Mouse (Mus musculus): Measurements from ENCODE around the gene Lrrc8d.

The Lrrc8d gene

DNA sequence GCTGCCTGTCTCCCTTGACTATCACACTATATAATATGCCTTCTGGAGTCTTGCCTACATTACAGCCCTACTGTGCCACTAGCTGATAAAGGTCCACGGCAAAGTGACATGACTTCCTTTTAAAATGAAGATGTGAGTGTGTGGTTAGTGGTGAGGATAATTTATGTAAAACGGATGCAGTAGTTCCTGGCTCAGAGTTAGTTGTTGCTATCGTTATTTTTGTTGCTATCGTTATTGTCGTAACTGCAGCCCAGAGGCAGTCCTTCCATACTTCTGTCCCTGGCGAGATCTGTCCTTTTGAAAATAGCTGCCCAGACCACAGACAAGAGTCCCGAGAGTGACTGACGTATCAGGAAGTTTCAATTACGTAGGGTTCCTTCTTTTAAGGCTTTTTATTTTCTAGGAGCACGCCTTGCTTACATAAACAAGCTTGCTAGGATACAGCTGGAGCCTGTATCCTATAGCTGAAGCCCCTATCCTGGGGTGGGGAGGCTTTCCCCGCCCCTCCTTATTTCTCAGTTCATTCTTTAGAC is 18.4 kb downstream of the Lrrc8d start:
- DNase-seq: no peak

DNA sequence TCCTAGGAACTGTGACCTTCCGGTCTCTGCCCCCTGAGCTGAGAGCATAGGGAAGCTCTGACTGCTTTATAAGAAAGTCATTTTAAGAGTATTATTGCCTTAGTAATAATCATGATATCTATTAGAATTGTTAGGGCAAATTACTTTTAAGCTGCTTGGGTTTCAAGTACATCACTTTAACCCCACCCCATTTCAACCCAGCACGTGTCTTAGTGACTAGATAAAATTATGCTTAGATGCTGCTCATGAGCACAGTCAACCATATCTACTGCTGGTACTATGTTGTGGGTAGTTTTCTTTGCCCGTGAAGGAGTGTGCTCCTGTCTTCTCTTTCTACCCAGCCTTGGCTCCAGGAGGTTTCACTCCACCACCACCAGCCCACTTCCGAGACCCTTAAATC is 21.5 kb downstream of the Lrrc8d start:
- DNase-seq: no peak

DNA sequence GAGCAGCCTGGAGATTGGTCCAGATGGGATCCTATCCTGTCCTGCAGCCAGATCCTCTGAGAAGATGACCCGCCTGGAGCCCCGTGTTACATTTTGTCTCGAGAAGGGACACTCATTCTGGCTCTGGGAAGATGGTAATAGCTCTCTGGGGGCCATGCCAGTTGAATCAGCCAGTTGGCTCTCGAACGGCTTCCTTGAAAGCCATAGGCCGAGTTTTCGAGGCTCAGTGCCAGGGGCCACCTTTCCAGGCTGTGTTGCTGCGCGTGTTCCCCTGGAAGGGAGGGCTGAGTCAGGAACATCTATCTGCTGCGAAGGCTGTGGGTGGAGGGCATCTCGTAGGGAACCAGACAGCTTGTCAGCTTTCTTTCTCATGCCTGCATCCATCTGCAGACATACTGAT is 23.0 kb downstream of the Lrrc8d start:
- no peak for DNase-seq

DNA sequence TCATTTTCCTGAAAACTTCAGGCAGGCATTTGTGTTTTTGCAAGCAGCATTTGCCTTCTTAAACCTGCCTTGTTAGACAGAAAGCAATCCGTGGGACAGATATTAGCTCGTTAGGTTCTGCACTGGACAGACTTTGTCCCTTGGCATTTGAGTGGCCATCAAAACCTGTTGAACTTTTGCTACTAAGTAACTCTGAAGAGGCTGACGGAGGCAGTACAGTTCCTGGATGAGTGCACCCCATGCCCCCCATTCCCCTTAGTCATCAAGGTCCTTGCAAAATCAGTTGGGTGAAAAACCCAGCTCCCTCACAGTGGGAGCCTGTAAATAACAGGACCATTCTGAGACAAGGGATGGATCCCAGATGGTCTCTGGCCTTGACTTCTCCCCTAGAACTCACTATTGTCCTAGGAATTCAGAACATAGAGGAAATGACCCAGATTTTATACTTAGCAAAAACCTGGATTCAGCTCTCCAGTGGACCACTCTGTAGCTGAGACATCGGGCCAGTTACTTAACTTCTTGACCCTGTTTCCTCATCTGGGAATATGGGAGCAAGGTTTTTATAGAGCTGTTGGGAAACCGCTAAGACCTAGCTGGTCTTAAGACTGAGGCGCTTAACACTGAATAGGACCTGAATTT is 30.5 kb downstream of the Lrrc8d start:
- peak in 1 of 2 experiments; percentile 42 for DNase-seq

DNA sequence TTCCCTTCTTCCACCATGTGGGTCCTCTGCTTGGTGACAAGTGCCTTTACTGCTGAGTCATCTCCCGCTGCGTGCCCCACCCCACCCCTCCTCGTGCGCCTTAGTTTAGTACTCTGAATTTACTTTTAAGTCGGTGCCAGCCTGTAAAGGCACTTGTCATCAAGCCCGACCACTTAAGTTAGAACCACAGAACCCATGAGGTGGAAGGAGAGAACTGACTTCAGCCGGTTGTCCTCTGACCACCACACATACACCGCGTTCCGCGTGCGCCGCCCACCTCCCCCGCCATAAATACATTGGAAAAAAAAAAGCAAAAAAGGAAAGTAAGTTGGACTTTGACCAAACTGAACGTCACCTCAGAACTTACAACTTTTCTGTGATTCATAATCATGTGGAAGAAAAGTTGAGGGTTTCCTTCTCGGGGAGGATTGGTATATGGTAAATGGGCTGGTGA is 31.4 kb downstream of the Lrrc8d start:
- DNase-seq: peak; percentile 49 to 71

DNA sequence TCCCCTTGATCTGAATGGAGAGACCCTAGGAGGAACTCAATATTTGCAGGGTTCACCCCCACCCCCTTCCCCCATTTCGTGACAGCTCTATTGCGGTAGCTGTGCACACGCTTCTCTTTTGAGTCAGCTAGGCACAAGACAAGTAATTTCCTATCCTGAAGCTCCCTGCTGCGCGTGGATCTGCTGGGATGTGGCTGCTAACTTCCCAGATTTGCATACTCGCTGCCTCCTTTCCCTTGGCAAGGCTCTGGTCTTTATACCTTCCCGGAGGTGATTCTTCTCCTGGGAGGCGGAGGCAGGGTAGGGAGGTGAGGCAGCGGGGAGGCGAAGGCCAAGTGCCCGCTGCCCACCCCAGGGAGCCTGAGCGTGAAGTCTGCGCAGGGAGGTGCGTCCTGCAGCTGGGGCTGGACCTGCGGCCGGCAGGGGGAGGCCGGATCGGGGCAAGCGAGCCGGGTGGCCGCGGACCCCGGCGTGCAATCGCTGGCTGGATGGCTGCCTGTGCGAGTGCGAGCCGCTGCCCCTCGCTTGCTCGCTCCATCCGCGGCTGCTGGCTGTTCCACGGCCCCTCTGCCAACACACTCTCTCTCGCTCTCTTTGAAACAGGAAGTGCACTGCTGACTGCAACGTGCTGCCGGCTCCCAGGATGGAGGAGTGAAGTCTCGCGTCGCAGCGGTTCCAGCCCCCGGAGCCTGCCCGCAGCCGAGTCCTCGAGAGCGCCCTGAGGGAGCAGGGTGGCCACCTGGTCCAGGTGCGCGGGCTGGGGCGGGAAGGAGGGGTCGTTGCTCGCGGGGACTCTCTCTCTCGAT is 32.1 kb downstream of the Lrrc8d start:
- peak; percentile 61 to 62 for DNase-seq

DNA sequence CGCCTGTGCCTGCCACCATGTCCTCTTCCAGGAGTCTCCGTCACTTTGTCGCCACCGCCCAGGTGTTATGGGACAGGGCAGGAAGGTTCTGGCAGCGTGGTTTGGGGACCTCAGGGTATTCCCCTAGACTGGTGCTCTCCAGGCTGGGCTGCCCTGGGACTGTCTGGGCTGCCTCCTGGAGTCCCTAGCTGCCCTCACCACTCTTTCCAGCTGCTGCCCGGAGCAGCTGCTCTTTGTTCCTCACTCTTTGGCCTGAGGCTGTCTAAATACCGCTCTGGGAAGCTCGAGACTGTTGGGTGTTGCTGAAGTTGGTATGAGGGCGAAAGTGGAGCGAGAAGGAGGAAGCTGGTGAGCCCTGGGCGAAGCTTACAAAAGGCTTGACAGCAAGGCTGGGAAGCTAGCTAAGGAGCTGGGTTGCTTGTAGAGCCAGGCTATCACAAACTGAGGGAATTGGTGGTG is 32.7 kb downstream of the Lrrc8d start:
- peak; percentile 58 to 60 for DNase-seq

DNA sequence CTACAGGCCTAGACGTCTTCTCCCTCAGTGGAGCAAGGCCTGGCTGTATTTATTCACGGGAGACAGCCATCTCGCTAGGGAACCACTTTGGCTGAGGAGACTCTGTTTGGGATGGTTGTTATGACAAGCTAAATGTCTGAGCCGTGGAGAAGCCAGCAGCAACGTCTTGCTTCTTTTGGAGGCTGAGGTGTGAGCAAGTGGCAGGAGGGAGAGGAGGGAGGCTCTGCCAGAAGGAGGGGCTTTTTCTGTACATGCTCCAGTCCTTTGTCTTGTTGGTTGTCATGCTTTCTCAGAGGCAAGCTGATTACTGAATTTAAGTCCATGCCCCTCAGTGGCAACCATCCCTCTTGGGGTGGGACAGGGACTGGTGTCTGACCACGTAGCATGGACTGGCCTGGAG is 33.5 kb downstream of the Lrrc8d start:
- DNase-seq: no peak

DNA sequence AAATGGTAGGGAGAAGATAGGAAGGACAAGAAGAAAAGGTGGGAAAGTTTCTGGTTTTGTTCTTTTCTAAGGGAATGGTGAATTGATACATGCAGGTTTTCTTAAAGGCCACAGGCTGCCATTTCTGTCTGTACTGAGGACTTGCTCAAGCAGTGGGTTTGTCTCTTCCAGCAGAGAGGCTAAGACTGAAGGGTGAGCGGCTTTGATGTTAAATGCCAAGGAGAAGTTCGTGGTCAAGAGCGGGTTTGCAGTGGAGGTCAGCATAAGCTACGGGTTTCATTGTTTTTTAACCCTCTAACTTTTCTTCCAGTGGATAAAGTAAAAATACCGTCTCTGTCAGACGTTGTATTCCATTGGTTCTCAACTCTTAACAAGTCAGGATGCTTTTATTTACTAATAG is 36.6 kb downstream of the Lrrc8d start:
- no peak for DNase-seq

DNA sequence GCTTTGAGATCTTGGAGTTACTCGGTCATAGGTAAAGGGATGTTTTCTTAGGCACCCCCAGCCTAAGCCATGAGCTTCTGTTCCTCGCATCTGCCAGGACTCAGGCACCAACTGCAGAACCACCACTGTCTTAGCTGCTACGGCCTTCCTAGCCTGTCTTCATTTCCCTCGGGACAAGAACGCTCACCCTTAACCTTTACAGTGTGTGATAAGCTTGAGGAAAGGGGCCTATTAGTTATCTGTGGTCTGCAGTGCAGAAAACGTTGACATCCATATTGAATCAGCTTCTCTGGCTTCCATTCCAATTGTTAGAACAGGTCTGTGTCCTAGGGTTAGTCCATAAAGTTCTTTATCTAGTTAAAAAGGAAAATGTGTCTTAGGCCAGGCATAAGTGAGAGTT is 37.4 kb downstream of the Lrrc8d start:
- DNase-seq: no peak

DNA sequence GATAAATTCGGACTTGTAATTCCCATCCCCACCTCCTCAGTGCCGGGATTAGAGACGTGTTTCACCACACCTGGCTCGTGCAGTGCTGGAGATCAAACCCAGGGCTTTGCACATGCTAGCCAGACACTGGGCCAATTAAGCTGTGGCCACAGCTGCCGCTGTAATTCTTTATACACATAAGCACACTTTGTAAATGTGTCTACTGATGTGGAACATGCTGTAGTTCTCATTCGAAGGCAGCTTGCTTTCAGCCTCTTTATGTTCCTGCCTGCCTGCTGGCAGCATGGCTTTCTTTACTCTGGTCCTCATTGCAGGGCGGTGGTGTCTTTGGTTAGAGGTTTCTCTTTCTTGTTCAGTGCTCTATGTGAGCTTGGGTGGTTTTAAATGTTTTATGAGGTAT is 40.7 kb downstream of the Lrrc8d start:
- no peak for DNase-seq

DNA sequence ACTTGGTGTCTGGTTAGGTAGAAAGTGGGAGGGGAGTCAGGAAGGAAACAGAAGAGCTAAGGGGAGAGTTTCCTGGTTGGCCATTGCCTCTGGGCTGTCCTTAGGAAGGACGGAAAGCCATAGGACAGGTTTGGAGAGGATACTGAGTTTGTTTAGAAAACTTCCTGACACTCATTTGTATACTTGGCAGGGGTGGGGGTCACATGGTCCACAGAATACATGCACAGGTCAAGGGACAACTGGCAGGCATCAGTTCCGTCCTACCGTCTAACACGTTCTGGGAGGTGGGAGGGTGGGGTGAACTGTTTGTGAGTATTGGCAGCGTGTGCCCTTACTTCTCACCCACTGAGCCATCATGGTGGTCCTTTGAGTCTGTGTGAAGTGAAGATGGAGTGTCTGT is 42.9 kb downstream of the Lrrc8d start:
- peak in 1 of 2 experiments; percentile 36 for DNase-seq

DNA sequence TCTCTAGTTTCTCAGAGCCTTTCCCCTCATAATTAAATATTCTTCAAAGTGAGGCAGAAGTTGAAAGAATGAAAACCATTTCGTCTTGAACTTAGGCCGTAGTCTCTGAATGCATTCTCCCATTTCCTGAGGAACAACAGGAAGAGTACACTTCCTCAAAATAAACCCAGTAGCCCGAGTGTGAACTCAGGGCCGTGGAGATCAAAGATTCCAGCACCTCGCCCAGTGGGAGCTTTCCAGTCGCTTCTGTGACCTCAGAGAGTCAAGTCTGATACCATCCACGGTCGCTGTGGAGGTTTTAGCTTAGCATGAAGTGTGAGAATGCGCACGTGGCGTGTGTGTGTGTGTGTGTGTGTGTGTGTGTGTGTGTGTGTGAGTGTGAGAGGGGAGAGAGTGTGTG is 45.6 kb downstream of the Lrrc8d start:
- peak in 1 of 2 experiments; percentile 57 for DNase-seq

DNA sequence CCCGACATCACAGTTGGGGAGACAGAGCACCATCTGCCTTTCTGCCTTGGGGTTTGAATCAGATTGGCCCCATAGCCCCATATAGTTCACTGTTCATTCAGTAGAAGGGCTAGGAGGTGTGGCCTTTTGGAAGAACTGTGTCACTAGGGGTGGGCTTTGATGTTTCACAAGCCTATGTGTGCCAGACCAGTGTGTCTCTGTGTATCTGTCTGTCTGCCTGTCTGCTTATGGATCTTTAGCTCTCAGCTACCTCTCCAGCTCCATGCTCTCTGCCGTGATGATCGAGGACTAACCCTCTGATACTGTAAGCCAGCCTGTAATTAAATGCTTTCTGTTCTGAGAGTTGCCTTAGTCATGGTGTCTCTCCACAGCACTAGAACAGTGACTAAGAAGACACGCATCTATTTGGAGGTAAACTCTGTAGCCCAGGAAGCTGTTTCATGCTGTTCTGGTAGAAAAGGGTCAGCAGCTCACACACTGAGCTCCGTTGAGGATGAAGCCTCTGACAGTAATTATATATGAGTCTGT is 46.2 kb downstream of the Lrrc8d start:
- no peak for DNase-seq

DNA sequence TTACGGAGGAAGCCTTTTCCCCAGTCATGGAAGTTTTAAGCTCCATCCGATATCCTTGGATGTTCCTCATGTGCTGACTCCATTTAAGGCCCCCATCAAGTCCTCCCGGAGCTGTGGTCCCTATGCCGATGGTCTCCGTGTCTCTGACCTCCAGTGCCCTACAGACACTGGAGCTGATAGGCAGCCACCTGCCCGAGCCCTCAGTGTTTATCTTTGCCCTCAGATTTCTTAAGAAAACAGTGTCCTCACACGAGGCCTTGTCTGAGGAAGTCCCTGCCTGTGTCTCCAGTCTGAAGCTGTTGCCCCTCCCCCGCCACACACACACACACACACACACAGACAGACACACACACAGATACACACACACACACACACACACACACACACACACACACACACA is 55.0 kb downstream of the Lrrc8d start:
- DNase-seq: no peak

DNA sequence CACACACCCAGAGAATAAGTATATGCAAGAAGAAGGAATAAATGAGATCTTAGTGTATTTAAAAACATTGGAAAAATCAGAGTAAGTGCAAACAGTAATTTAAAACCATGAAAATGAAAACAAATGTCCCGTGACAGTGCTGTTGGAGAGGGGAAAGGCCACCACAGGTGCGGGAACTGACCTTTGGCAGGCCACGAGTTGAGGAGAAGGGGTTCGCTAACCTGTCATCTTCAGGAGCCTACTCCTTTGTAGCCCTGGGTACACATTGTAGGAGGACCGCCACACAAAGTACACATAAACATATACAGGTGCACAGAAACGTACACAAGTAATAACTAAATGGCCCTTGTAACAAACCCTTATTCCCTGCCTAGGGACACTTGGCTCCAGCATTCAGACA is 55.7 kb downstream of the Lrrc8d start:
- no peak for DNase-seq

DNA sequence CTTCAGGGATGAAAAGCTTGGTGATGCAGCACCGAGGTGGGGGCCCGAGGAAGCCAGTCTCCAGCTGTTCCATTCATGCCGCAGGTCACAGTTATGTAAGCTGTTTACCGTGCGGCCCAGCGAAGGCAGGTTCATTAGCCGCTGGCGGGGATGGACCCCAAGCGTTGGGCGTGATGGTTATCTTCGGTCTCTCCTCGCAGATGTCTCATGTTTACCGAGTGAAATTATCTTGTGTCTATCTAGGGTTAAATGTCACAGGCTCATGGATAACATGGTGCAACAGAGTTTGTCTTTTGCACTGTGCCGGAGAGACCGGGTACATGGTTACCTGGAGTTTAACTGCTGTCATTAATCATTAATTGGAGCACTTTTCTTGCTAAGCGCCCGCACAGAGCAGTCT is 58.2 kb downstream of the Lrrc8d start:
- DNase-seq: no peak

DNA sequence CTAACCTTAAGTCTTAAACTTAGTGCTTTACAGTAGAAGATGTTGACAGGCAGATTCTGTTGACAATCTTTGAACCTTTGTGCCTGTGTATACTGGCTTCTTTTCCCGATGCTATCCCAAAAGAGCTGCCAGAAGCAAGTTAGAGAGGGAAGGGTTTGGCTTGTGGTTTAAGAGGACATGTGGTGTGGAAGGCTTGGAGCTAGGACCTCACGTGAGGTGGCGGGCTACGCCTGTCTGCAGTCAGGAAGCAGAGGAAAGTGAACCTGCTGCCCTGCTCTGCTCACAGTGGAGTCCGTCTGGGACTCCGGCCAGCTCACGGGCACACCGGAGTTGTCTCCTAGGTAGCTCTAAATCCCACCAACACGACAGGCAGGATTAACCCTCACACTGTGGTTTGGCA is 59.1 kb downstream of the Lrrc8d start:
- DNase-seq: no peak

DNA sequence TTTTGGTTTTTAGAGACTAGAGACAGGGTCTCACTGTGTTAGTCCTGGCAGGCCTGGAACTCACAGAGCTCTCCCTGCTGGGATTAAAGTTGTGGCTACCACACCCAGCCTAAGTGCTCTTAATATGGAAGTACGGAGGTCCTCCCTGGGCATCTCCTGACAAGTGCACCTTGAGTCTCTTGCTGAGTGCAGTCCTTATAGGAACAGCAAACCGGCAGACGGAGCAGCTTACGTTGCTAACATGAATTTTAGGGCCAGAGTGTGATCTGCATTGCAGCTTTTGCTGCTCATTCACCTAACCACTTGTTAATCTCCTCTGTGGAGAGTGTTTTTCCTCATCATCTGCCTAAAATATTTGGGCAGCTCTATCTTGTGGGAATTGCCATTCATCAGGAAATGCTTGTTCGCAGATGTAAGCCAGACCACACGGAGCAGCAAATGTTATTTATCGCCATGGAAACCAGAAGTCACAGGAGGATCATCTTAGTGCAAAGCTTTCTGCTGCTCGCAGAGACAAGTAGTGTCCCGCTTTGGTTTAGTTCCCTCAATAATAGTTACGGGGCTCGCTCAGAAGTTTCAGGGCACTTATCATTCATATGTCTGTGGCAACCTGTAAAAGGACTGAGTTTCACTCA is 62.2 kb downstream of the Lrrc8d start:
- no peak for DNase-seq

DNA sequence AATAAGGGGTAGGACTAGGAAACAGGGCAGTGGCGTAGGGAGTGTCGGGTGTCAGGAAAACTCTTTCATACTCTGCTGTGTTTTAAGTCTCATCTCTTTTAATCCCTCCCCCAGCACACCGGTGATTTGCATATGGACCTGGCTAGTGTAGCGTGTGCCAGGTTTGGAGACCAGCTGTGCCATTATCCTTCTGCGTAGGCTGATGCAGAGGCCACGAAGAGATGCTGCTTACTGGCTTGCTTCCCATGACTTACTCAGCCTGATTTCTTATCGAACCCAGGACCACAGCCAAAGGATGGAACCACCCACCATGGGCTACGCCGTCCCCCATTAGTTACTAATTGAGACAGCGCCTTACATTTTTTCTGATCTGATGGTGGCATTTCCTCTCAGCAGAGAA is 64.6 kb downstream of the Lrrc8d start:
- DNase-seq: no peak

DNA sequence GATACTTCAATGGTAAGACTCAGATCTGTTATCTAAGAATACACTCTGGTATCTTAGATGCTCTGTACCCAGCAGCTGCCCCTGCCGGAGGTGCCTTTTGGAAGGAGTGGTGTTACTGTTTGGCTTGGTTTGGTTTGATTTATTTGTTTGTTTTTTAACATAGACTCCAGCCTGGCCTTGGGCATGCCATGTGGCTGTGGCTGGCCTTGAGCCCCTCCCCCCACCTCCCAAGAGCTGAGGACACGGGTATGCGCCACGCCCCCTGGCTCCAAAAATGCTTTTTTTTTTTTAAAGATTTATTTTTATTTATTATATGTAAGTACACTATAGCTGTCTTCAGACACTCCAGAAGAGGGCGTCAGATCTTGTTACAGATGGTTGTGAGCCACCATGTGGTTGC is 65.6 kb downstream of the Lrrc8d start:
- DNase-seq: no peak

DNA sequence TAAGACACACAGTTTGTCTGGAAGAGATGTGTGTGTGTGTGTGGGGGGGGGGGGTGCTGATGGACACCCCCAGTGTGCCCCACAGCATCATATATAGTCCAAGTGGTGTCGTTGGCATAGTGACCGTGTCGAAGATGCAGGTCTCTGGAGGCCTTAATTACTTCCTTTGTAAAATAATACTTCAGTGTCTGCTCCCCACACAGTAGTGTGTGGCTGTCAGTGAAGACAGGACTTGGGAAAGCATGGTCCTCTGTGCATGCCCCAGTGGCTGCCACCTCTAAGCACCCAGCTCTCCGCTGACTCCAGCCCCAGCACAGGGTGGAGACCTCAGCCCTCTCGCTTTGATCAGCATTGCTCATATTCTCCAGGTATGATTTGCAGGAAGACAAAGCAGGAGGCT is 76.6 kb downstream of the Lrrc8d start:
- no peak for DNase-seq

DNA sequence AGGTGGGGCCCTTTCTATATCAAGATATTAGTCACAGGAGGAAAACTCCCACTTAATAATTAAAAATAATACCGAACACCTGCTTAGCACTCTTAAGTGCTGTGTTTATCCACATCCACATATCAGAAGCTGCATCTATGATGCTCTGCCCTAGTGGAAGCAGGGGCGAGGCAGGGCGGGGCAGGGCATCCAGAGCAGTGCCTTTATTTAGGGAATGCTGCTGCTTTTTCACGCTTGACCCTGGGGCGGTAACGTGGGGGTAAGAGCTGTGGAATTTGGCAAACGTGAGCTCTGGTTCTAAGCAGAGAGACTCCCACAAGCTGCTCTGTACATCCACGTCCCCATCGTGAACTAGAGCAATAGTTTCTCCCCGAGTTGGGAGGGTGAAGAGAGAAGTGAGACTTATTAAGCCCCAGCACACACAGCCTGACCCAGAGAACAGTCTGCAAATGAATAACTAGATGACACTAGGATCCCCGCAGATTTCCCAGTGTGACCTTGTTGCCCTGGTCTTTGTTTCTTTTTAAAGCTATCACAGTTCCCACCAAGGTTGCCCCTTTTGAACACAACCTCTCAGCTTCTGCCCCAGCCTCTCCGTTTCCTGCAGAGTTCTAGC is 77.3 kb downstream of the Lrrc8d start:
- DNase-seq: no peak

Data from lung, adult 18-20 months (tissue).